Mouse (Mus musculus): Measurements from ENCODE around the gene Uqcrh. TPM values are rescaled to one million over a fixed set of nuclear protein-coding genes. Genes with fewer than 3 reads are reported as not detected.

Gene Uqcrh
- polyA plus RNA-seq, 1 experiment from 2014 or later = 455 TPM

Other genes starting within 250 kb of the Uqcrh start
- gene Mob3c, start 247.0 kb downstream of the Uqcrh start, polyA plus RNA-seq (2014; fragmentation: Nextera tagmentation; extraction: Ambion mirVana) = 2.5 and 3.7 TPM in 2 replicates
- 17.9 and 22.3 TPM in 2 replicates for gene Mknk1, start 235.9 kb downstream of the Uqcrh start, polyA plus RNA-seq (2014; fragmentation: Nextera tagmentation; extraction: Ambion mirVana)
- gene Kncn, start 190.7 kb downstream of the Uqcrh start, polyA plus RNA-seq (2014; fragmentation: Nextera tagmentation; extraction: Ambion mirVana) = not detected in 2 replicates
- 0.33 TPM in 1 of 2 replicates, not detected in the other for gene 6430628N08Rik, start 184.4 kb downstream of the Uqcrh start, polyA plus RNA-seq (2014; fragmentation: Nextera tagmentation; extraction: Ambion mirVana)
- gene Dmbx1, start 135.1 kb downstream of the Uqcrh start, polyA plus RNA-seq (2014; fragmentation: Nextera tagmentation; extraction: Ambion mirVana) = 15.1 and 15.9 TPM in 2 replicates
- 1.8 TPM in 2 replicates for gene Faah, start 57.1 kb downstream of the Uqcrh start, polyA plus RNA-seq (2014; fragmentation: Nextera tagmentation; extraction: Ambion mirVana)
- gene Nsun4, start 21.2 kb downstream of the Uqcrh start, polyA plus RNA-seq (2014; fragmentation: Nextera tagmentation; extraction: Ambion mirVana) = 22.2 and 24.7 TPM in 2 replicates
- 64.1 and 67.5 TPM in 2 replicates for gene Lrrc41, start 198 bp upstream of the Uqcrh start, polyA plus RNA-seq (2014; fragmentation: Nextera tagmentation; extraction: Ambion mirVana)
- 55.8 and 61.0 TPM in 2 replicates for gene Rad54l, start 48.6 kb upstream of the Uqcrh start, polyA plus RNA-seq (2014; fragmentation: Nextera tagmentation; extraction: Ambion mirVana)
- 46.6 and 48.4 TPM in 2 replicates for gene Pomgnt1, start 48.8 kb upstream of the Uqcrh start, polyA plus RNA-seq (2014; fragmentation: Nextera tagmentation; extraction: Ambion mirVana)
- gene Lurap1, start 76.3 kb upstream of the Uqcrh start, polyA plus RNA-seq (2014; fragmentation: Nextera tagmentation; extraction: Ambion mirVana) = 1.5 and 1.8 TPM in 2 replicates
- gene Tspan1, start 92.5 kb upstream of the Uqcrh start, polyA plus RNA-seq (2014; fragmentation: Nextera tagmentation; extraction: Ambion mirVana) = not detected in 2 replicates
- gene 1700042G07Rik, start 98.3 kb upstream of the Uqcrh start, polyA plus RNA-seq (2014; fragmentation: Nextera tagmentation; extraction: Ambion mirVana) = not detected in 2 replicates
- not detected in 2 replicates for gene Gm49337, start 98.3 kb upstream of the Uqcrh start, polyA plus RNA-seq (2014; fragmentation: Nextera tagmentation; extraction: Ambion mirVana)
- 70.6 and 84.1 TPM in 2 replicates for gene Pik3r3, start 146.5 kb upstream of the Uqcrh start, polyA plus RNA-seq (2014; fragmentation: Nextera tagmentation; extraction: Ambion mirVana)

Measured in midbrain, embryonic 11.5 days (tissue).